Mouse (Mus musculus) midbrain, embryonic 13.5 days (tissue): ENCODE measurements around the gene Acly. TPM values are rescaled to one million over a fixed set of nuclear protein-coding genes. Genes with fewer than 3 reads are reported as not detected.
A peak's percentile ranks its signal among the peaks of the same experiment; 100 is the strongest.

Source experiments
- ATAC-seq: fragments of 200-750 bp; cut with Nextera tagmentation; 2 replicates; pipeline ENCODE4 v1.8.0; 2017; ENCODE audit warnings: mild to moderate bottlenecking, moderate TSS enrichment, moderate library complexity
- H3K27ac ChIP-seq: fragments of 300-500 bp; sonication (generic); 2 replicates; pipeline ENCODE4 v1.5.1; 2015; ENCODE audit warnings: inconsistent platforms, mild to moderate bottlenecking, moderate library complexity
- H3K27me3 ChIP-seq: fragments of 300-500 bp; sonication (generic); 2 replicates; pipeline ENCODE4 v1.6.1; 2015; ENCODE audit warnings: mild to moderate bottlenecking, inconsistent platforms
- H3K36me3 ChIP-seq: fragments of 300-500 bp; sonication (generic); 2 replicates; pipeline ENCODE4 v1.6.1; 2015; ENCODE audit warnings: mild to moderate bottlenecking, inconsistent platforms
- H3K4me1 ChIP-seq: fragments of 300-500 bp; sonication (generic); replicated peaks from 2 replicates; pipeline ENCODE4 v1.6.1; 2015; ENCODE audit warnings: inconsistent platforms
- H3K4me2 ChIP-seq: fragments of 300-500 bp; sonication (generic); replicated peaks from 2 replicates; pipeline ENCODE4 v1.6.1; 2015; ENCODE audit warnings: moderate library complexity, mild to moderate bottlenecking, inconsistent platforms
- H3K4me3 ChIP-seq: fragments of 300-500 bp; sonication (generic); replicated peaks from 2 replicates; pipeline ENCODE4 v1.5.1; 2015; ENCODE audit warnings: mild to moderate bottlenecking, inconsistent platforms
- H3K9ac ChIP-seq: fragments of 300-500 bp; sonication (generic); replicated peaks from 2 replicates; pipeline ENCODE4 v1.6.1; 2015; ENCODE audit warnings: mild to moderate bottlenecking, inconsistent platforms
- H3K9me3 ChIP-seq: fragments of 300-500 bp; sonication (generic); 2 replicates; pipeline ENCODE4 v1.6.1; 2016; ENCODE audit warnings: mild to moderate bottlenecking, inconsistent platforms
- WGBS: fragments of 180-500 bp; shearing (Covaris S2); methylation state at CpG from one replicate; pipeline ENCODE4 v1.1.7; 2015; 5-methylcytosine and 5-hydroxymethylcytosine counted together
- microRNA-seq: library from miRNA; unstranded; fragments of <30 nt; microRNA quantifications from one replicate; pipeline ENCODE4, GENCODE M21; 2016
- polyA plus RNA-seq: library from polyadenylated mRNA; unstranded; fragments of >200 nt; fragmentation: Nextera tagmentation; extraction: Ambion mirVana; gene quantifications from 2 replicates; pipeline ENCODE4 v1.2.1, GENCODE M21; 2015

The Acly gene
- polyA plus RNA-seq, 1 experiment from 2014 or later = 273 TPM

- Histone ChIP-seq H3K4me2 (no peak overlapping the region), H3K4me1 (peaks cover 4% of the 10 kb centered on the region; the same call in 1 of the 2 replicates), H3K9ac (no peak overlapping the region), H3K36me3 (peaks cover 57% of the 10 kb centered on the region), H3K27me3 (no peaks in the 10 kb centered on the region), H3K27ac (no peak overlapping the region), H3K4me3 (no peak overlapping the region), H3K9me3 (no peaks in the 10 kb centered on the region)
- WGBS = 98% methylated on average over 5 of the region's 5 CpGs
- ATAC-seq = no peak
Observed at GRCm38 (mm10) chr11:100432002-100432401, 95.8 kb downstream of the Acly start.

GRCm38 (mm10) chr11:100430052-100430451 lies 97.7 kb downstream of the Acly start:
- no peaks in the 10 kb centered on the region for H3K9me3 ChIP-seq

GRCm38 (mm10) chr11:100428612-100429199 lies 99.1 kb downstream of the Acly start:
- WGBS = 73% methylated on average over 9 of the region's 9 CpGs
- H3K36me3 ChIP-seq = peaks cover 37% of the 10 kb centered on the region
- no peak for ATAC-seq
- H3K27ac ChIP-seq = 0 out of 2 replicates have a peak overlapping the region, but pooled peaks have one; percentile 5
- H3K9me3 ChIP-seq = no peaks in the 10 kb centered on the region
- peaks cover 5% of the 10 kb centered on the region; the same call in 1 of the 2 replicates for H3K4me1 ChIP-seq
- H3K9ac ChIP-seq = no peak overlapping the region
- H3K27me3 ChIP-seq = no peaks in the 10 kb centered on the region
- H3K4me3 ChIP-seq = no peak overlapping the region
- H3K4me2 ChIP-seq = no peak overlapping the region

More at GRCm38 (mm10) chr11:100430052-100430451, 97.7 kb downstream of the Acly start:
- Histone ChIP-seq H3K4me3 (no peak overlapping the region), H3K36me3 (peaks cover 38% of the 10 kb centered on the region), H3K9ac (no peak overlapping the region), H3K4me1 (peaks cover 5% of the 10 kb centered on the region; the same call in 1 of the 2 replicates), H3K4me2 (no peak overlapping the region), H3K27ac (no peak overlapping the region), H3K27me3 (no peaks in the 10 kb centered on the region)
- WGBS = 88% methylated on average over 7 of the region's 7 CpGs
- ATAC-seq = no peak

- Histone ChIP-seq H3K36me3 (peaks cover 25% of the 10 kb centered on the region), H3K4me2 (no peak overlapping the region), H3K27me3 (no peaks in the 10 kb centered on the region), H3K4me3 (no peak overlapping the region), H3K4me1 (peaks cover 5% of the 10 kb centered on the region; the same call in 1 of the 2 replicates), H3K27ac (no peak overlapping the region), H3K9ac (no peak overlapping the region; the same call in 1 of the 2 replicates), H3K9me3 (no peaks in the 10 kb centered on the region)
- WGBS = 92% methylated on average over 3 of the region's 3 CpGs
- no peak for ATAC-seq
Observed at GRCm38 (mm10) chr11:100426820-100427219, 101.0 kb downstream of the Acly start.

Small RNAs within 50 kb of the gene (microRNA-seq; reads per million reads assigned to microRNA genes)
- gene Gm27374 = not detected
- 1.2 reads per million for gene Mir7116

Other genes with a start within 250 kb of the Acly start
- 1,443 and 1,564 TPM in 2 replicates for gene Eif1, start 208.1 kb downstream of the Acly start, polyA plus RNA-seq
- 1.2 and 2.5 TPM in 2 replicates for gene Gast, start 193.6 kb downstream of the Acly start, polyA plus RNA-seq
- 137 and 168 TPM in 2 replicates for gene Hap1, start 171.9 kb downstream of the Acly start, polyA plus RNA-seq
- 69.2 and 70.5 TPM in 2 replicates for gene Jup, start 130.2 kb downstream of the Acly start, polyA plus RNA-seq
- 13.7 and 16.8 TPM in 2 replicates for gene P3h4, start 113.2 kb downstream of the Acly start, polyA plus RNA-seq
- gene Fkbp10, start 112.3 kb downstream of the Acly start, polyA plus RNA-seq = 16.4 and 19.9 TPM in 2 replicates
- 99.3 and 101 TPM in 2 replicates for gene Nt5c3b, start 86.2 kb downstream of the Acly start, polyA plus RNA-seq
- 0.85 and 1.2 TPM in 2 replicates for gene Klhl10, start 86.1 kb downstream of the Acly start, polyA plus RNA-seq
- 12.9 and 13.1 TPM in 2 replicates for gene Klhl11, start 55.3 kb downstream of the Acly start, polyA plus RNA-seq
- 2.8 and 3.0 TPM in 2 replicates for gene Ttc25, start 17.6 kb upstream of the Acly start, polyA plus RNA-seq
- gene Cnp, start 46.9 kb upstream of the Acly start, polyA plus RNA-seq = 21.5 and 23.6 TPM in 2 replicates
- gene Nkiras2, start 91.2 kb upstream of the Acly start, polyA plus RNA-seq = 118 and 122 TPM in 2 replicates
- gene Dnajc7, start 92.2 kb upstream of the Acly start, polyA plus RNA-seq = 311 and 312 TPM in 2 replicates
- 0.45 and 0.70 TPM in 2 replicates for gene Zfp385c, start 164.5 kb upstream of the Acly start, polyA plus RNA-seq
- 2.5 and 2.6 TPM in 2 replicates for gene Dhx58, start 176.3 kb upstream of the Acly start, polyA plus RNA-seq
- 44.5 and 47.7 TPM in 2 replicates for gene Kat2a, start 184.5 kb upstream of the Acly start, polyA plus RNA-seq
- gene Hspb9, start 185.8 kb upstream of the Acly start, polyA plus RNA-seq = 0.26 TPM in 1 of 2 replicates, not detected in the other
- gene Rab5c, start 210.2 kb upstream of the Acly start, polyA plus RNA-seq = 27.4 and 29.5 TPM in 2 replicates
- 8.4 and 8.5 TPM in 2 replicates for gene Kcnh4, start 231.9 kb upstream of the Acly start, polyA plus RNA-seq
- 0.30 TPM in 1 of 2 replicates, not detected in the other for gene Hcrt, start 234.9 kb upstream of the Acly start, polyA plus RNA-seq
- gene Ghdc, start 243.0 kb upstream of the Acly start, polyA plus RNA-seq = 2.9 and 4.0 TPM in 2 replicates